Mouse (Mus musculus): ENCODE results near the gene Ints2. TPM values are rescaled to one million over a fixed set of nuclear protein-coding genes. Genes with fewer than 3 reads are reported as not detected.

Gene Ints2
- total RNA-seq, 2 experiments from 2014 or later = 15.7 to 21.0 TPM

DNA sequence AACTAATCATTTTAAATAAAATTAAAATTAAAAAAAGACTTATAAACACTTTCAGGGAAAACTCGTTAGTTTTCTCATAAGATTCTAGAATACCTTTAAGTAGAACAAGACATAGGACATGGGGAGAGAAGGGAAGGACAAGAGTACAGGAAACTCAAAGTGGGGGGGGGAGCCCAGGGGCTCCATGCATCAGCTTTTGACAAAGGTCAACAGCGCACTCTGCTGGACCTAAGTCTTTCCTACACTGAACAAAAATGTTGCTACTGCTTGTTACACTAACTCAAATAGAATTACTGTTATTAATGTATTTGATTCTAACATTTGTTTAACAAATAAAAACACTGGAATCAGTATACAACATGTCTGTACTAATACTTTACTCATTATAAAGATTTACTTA lies 83.2 kb downstream of the Ints2 start:
- peak; percentile 76 for DNase-seq

DNA sequence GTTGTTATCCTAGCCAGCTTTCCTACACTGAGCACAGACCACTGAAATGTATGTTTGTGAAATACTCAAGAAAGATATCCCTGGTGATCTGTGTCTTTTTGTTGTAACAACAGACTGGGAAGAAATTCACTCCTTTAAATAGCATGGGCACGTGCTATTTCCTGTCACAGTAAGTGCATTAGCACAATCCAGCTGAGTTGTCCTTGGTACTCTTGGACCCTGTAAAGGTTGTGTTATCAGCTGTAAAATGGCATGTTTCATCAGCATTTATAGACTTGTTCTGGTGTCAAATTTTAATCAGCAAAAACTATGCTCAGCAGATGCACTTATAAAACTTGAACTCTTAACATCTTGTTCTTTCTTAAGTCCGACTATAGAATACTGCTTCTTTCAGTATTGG lies 86.6 kb downstream of the Ints2 start:
- DNase-seq = no peak

Other genes with a start within 250 kb of the Ints2 start
- 1 to 10 TPM; 3.7 to 4.8 TPM for gene Brip1, start 56.4 kb downstream of the Ints2 start, total RNA-seq (2021)
- gene Med13, start 100.0 kb upstream of the Ints2 start, total RNA-seq (2021) = 10 to 100 TPM; 49.4 to 55.0 TPM
- 10 to 100 TPM; 37.2 to 37.7 TPM for gene Rnft1, start 227.1 kb upstream of the Ints2 start, total RNA-seq (2021)

Data from adrenal gland, postnatal 10 days (tissue).